Comparison of ENCODE assay signal across 19 mouse cellular contexts in genomic region chr19:47285581-47285980, GRCm38 (mm10).
"Had no signal": no experiment of that assay in that cellular context is flagged by ENCODE, and none has a peak within 500 bp of the region (broad histone marks: within the 10 kb centered on the region; RNA-seq: fewer than 3 reads in every experiment).

No protein-coding gene starts in this region.

- ATAC-seq: liver, embryonic 12.5 days had no signal

- H3K9me3 ChIP-seq: limb, embryonic 13.5 days; liver, embryonic 12.5 days; liver, embryonic 15.5 days; lung, embryonic 15.5 days; neural tube, embryonic 13.5 days; stomach, embryonic 15.5 days had no signal

- H3K4me1 ChIP-seq: liver, embryonic 12.5 days had no signal

- H3K4me3 ChIP-seq: limb, embryonic 13.5 days; liver, embryonic 12.5 days; liver, embryonic 15.5 days; lung, embryonic 15.5 days; neural tube, embryonic 13.5 days; stomach, embryonic 15.5 days had no signal

- H3K27me3 ChIP-seq: limb, embryonic 13.5 days; liver, embryonic 12.5 days; liver, embryonic 15.5 days; lung, embryonic 15.5 days; neural tube, embryonic 13.5 days; stomach, embryonic 15.5 days had no signal

- DNase-seq: kidney, adult 9 months; kidney, postnatal 14 days; kidney, postnatal 4 days; left cerebral cortex, postnatal 4 days; liver; lung, adult 18-20 months; lung, postnatal 10 days; lung, postnatal 36 days; midbrain, embryonic 14.5 days; retina, postnatal 1 day; right cerebral cortex, postnatal 25 days; spleen, adult 18-20 months; thymus, postnatal 25 days had no signal

- H3K27ac ChIP-seq: limb, embryonic 13.5 days; liver, embryonic 12.5 days; liver, embryonic 15.5 days; lung, embryonic 15.5 days; neural tube, embryonic 13.5 days; stomach, embryonic 15.5 days had no signal

- H3K9ac ChIP-seq: limb, embryonic 13.5 days; liver, embryonic 12.5 days; liver, embryonic 15.5 days; lung, embryonic 15.5 days; neural tube, embryonic 13.5 days; stomach, embryonic 15.5 days had no signal

- H3K4me2 ChIP-seq: limb, embryonic 13.5 days; liver, embryonic 12.5 days; liver, embryonic 15.5 days; lung, embryonic 15.5 days; neural tube, embryonic 13.5 days; stomach, embryonic 15.5 days had no signal
